Mouse (Mus musculus) thymus, postnatal 4 days (tissue): ENCODE measurements around the gene Saa4.
"Not testable (repeated sequence)": the region's sequence is repeated elsewhere in the genome, so short reads cannot be mapped to it uniquely, and the experiment has no call there.

Source experiments
- DNase-seq: peaks from one replicate; pipeline ENCODE4 v3.0.0; 2021

The Saa4 gene

DNA sequence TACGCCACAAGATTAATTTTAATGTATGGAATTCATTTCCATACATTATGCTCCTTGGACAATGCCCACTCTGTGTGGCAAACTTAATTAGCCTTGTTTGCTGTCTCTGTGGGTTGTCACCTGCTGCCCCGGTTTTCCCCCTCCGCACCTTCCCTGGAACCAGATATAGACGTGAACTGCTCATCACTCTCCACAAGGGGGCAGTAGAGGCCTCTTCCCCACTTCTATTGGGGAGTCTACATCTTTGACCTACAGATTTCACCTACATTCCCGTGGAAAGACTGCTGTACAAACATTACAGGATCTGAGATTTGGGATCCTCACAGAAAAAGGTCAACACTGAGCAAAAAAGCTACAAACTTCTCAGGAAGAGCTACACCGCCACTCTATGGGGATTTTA, 17.9 kb downstream of the Saa4 start:
- peak; percentile 79 for DNase-seq

DNA sequence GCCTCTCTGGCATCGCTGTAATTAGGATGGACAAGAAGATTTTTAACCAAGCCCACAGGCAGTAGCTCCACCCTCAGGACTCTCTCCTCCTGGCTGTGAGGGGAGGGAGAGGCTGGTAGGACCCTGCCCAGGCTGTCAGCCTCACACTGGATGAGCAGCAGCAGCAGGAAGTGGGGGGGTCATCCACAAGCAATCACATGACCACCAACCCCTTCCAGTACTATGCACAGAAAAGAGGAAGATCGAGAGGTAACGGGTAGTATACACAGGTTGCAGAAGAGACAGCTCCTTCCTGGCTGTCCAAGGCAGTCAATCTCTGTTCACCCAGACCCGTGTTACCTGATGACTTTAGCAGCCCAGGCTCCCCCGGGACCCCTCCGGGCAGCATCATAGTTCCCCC, 20.2 kb downstream of the Saa4 start:
- DNase-seq, result no peak

DNA sequence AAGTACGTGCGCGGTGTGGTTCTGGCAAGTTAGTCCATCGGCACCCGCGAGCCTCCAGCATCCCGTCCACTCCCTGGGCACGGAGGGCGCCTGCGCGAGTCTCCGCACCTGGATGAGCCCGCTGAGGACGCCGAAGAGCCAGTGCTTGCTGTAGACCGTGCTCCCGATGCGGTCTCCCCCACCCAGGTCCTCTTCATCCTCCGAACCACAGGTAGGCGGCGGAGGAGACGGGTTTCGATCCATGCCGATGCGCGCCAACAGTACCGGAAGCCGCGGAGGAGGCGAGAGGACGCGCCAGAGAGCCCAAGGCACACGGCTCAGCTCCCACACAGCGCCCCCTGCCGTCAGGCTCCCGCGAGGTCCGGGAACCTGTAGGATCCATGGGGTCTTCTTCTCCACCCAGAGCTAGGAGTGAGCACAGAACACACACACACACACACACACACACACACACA, 22.0 kb downstream of the Saa4 start, which contains the start of gene Saal1:
TSS of gene Saal1 (minus strand) at position 291 of the 455 bp plus-strand sequence.
- peak; percentile 97 for DNase-seq

DNA sequence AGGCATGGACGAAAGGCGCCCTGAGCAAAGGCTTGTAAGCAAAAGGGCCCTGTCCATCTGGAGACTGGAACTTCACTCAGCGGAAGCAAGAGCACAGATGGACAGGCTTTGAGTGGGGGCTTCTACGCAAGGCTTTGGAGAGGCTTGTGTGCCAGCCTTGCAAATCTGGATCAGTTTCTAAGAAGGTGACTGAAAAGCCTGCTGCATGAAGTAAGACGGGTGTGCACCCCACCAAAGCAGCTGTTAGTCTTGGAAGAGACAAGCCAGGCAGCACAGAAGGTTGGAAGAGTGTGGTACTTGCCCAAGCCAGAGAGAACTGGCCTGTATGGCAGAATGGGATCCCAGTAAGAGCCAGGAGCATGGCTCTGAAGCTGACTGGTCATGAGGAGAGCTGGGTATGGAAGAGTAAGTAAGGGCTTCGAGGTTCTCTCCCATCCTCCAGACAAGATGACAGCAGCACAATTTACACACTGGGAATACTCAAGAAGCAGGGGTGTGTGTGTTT, 31.8 kb downstream of the Saa4 start:
- no peak for DNase-seq

DNA sequence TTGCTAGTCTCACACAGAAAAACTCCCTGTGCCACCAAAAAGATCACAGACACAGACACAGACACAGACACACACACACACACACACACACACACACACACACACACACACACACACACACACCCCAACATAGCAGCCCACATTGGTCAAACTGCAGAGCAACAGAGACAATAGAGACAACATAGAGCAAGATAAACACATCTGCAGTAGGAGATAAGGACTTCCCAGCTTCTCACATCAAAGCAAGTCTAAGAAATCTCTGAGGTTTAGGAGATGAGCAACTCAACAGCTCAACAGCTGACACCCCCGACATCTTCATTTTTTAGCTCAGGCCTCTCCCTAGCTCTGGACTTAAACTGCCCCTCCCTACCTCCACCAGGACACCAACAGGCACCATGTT, 35.6 kb downstream of the Saa4 start:
- DNase-seq, result no peak

DNA sequence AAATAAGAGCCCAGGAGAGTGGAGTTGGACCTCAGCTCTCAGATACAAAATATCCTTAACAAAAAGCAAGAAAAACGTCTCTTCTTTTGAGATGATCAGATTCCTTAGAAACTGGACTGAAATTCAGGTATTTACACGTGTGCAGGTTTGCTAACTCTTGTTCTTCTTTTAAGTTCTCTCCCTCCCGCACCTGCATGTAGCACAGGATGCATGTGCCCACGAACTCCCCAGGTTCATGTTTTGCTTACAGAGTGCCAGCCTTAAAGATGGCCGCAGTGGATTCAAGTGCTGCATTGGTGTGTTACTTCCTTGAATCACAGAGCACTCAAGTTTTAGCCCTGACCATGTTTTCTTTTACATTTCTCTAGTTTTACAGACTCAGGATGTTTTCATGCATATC, 45.6 kb downstream of the Saa4 start:
- DNase-seq, result peak; percentile 65

DNA sequence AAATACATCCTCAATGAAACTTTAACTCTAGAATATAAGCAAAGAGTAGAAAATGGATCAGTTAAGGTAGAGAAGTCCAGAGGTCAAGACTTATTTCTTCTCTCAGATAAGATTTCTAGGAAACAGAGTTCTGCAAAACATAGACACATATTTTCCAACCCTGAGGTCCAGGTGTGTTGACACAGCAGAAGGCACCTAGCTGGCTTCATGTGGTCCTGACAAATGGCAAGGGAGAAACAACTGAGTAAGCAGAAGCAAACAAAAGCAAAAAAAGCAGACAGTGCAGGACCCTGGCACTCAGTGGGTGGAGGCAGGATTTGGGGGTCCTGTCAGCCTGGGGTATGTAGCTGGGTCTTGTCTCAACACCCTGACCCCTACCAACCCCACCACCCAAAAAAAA, 51.7 kb downstream of the Saa4 start:
- no peak for DNase-seq

DNA sequence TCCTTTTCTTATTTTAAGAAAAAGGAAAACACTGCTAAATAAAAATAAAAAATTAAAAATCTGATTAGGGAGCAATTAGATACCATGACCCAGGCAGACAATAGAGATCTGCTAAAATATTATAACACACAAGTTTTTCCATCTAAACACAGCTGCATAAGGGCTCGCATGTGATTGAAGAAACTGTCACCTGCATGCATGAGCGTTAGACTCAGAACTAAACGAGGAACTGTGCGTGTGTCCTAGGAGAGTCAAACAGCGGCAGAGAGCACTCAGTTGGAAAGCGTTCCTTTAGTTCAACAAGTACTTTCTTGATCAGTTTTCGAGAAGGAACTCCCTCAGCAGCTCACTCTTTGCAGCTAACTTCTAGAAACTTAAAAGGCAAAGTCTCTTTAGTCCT, 53.4 kb downstream of the Saa4 start:
- not testable (repeated sequence) for DNase-seq

DNA sequence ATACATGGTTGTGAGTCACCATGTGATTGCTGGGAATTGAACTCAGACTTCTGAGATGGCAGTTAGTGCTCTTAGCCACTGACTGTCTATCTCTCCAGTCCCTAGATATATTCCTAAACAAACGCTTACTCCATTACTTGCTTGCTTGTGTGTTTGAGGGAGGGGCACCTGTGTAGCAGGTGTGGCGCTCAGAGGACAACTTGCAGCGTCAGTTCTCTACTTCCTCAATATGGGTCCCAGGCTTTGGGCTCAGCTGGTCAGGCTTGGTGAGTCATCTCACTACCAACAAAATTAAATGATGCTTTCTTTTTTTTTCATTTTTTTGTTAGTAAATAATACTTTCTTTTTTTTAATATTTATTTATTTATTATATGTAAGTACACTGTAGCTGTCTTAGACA, 54.0 kb downstream of the Saa4 start:
- no peak for DNase-seq
